Mouse (Mus musculus): ENCODE results near the gene Uhrf1bp1. TPM values are rescaled to one million over a fixed set of nuclear protein-coding genes. Genes with fewer than 3 reads are reported as not detected.
A peak's percentile ranks its signal among the peaks of the same experiment; 100 is the strongest.

Gene Uhrf1bp1
- polyA plus RNA-seq, 1 experiment, result 11.2 TPM

DNA sequence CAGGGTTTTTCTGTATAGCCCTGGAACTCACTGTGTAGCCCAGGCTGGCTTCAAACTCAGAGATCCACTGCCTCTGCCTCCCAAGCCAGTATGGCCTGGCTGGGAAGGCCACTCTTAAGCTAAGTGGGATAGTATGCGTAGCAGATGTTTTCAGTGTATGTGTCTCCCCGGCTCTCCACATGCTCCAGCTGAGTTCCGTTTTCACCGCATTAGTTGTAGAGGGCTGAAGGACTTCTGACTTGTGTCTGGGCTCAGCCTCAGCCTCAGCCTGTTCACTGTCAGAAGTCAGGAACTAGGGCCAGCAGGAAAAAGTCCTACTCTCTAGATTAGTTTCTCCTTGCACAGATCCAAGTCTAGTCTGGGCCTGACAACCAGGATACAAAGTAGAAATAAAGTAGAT is 60.1 kb downstream of the Uhrf1bp1 start:
- Histone ChIP-seq H3K27ac (replicated peaks; ENCODE audit: low read depth, low read length) (no peak overlapping the region), H3K4me3 (ENCODE audit: insufficient read depth, low read depth, low read length) (no peak overlapping the region), H3K4me1 (ENCODE audit: control insufficient read depth, insufficient read depth, insufficient read length, low read length) (no peaks in the 10 kb centered on the region)

DNA sequence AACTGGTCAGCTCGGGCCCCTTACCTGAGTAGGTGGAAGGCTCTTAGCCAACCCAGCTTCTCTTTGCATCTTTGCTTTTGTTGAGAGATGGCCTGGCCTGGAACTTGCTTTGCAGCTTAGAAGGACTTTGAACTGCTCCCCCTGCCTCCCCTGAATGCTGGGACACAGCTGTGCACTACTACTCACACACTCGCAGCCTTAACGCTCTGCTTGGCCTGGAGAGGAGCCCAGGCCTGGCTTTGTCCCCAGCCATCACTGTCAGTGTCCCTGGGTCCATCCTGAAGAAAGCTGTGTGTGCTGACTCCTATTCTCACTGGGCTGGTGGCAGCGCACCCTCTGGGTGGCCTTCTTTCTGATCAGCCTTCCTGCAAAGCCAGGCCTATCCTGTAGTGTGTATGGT is 64.4 kb downstream of the Uhrf1bp1 start:
- no peak overlapping the region for H3K27ac ChIP-seq (replicated peaks; ENCODE audit: low read depth, low read length)
- no peak overlapping the region for H3K4me3 ChIP-seq (ENCODE audit: insufficient read depth, low read depth, low read length)

DNA sequence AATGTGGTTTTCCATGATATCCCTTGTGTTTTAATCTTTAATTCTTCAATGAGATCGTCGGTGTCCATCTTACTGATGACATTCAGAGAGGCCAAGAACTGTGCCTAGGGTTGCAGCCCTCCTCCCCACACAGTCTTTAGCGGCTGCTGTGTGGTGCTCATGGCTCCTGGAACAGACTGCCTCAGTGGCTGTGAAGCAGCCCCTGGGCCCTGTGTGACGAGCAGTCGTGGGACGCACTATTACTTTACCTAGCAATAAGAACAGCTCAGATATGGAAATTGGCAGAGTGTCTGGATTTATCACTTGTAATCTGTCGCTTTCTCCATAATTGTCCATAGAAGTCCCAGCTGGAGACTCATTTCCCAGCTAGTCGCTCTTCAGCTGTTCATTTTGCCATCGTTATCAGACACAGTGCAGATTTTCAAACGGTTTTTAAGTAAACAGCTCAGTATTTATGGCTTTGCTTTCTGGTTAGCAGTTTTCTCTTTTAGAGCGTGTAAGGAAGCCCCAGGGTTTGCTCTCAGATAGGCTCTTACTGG is 66.0 kb downstream of the Uhrf1bp1 start:
- Histone ChIP-seq H3K4me3 (ENCODE audit: insufficient read depth, low read depth, low read length) (no peak overlapping the region), H3K27ac (replicated peaks; ENCODE audit: low read depth, low read length) (no peak overlapping the region), H3K4me1 (ENCODE audit: control insufficient read depth, insufficient read depth, insufficient read length, low read length) (peaks cover 9% of the 10 kb centered on the region)

More for the DNA sequence above, 64.4 kb downstream of the Uhrf1bp1 start:
- H3K4me1 ChIP-seq (ENCODE audit: control insufficient read depth, insufficient read depth, insufficient read length, low read length), result peaks cover under 1% of the 10 kb centered on the region

DNA sequence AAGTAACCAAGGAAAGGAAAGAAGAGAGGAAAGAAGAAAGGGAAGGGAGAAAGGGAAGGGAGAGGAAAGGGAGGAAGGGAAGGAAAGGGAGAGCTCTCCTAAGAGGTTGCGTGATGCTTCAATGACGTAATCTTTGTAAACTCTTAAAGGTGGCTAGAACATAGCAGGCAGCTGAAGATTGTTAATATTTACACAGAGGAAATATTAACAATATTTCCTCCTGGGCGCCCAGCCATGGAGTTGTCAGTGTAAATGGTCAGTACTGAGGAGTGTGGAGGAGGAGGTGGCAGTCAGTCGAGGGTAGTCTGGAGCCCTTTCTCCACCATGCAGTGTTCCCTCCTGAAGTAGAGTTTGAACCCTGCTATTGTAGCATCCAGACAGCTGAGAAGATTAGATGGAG is 68.8 kb downstream of the Uhrf1bp1 start:
- H3K27ac ChIP-seq (replicated peaks; ENCODE audit: low read depth, low read length), result no peak overlapping the region
- H3K4me3 ChIP-seq (ENCODE audit: insufficient read depth, low read depth, low read length), result no peak overlapping the region
- H3K4me1 ChIP-seq (ENCODE audit: control insufficient read depth, insufficient read depth, insufficient read length, low read length), result peaks cover 11% of the 10 kb centered on the region

DNA sequence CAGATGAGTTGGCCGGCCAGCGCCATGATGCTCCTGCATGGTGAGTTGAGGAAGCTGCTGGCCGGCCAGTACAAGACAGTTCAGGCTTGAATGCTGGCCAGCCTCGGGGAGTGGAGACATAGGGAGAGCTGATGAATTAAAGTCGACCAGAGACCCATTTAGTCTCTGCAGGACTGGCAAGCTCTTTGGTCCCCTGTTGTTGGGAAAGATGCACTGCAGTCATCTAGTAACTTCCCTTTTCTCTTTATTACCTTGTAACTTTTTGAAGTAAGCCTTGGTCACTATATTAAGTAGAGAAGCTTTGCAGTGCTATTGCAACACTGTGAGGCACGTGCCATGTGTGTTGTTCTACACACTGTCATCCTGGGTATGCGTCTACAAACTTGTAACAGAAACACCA is 69.3 kb downstream of the Uhrf1bp1 start:
- Histone ChIP-seq H3K4me3 (ENCODE audit: insufficient read depth, low read depth, low read length) (no peak overlapping the region), H3K27ac (replicated peaks; ENCODE audit: low read depth, low read length) (no peak overlapping the region), H3K4me1 (ENCODE audit: control insufficient read depth, insufficient read depth, insufficient read length, low read length) (peaks cover 13% of the 10 kb centered on the region)

DNA sequence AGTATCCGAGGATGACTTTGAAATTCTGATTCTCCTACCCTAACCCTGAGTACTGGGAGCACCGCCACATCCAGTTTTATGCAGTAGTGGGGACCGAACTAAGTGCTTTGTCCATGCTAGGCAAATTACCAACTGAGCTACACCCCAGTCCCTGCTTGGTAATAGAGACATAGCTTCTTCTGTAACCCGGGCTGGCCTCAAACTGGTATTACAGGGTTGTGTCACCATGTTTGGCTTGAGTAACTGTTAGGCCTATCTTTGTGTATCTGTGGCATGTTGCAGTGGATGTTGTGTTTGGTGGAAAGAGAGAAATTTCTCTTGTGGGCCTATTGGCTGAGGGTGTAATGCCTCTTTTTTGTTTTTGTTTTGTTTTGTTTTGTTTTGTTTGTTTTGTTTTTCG is 74.0 kb downstream of the Uhrf1bp1 start:
- Histone ChIP-seq H3K4me3 (ENCODE audit: insufficient read depth, low read depth, low read length) (no peak overlapping the region), H3K4me1 (ENCODE audit: control insufficient read depth, insufficient read depth, insufficient read length, low read length) (peaks cover 33% of the 10 kb centered on the region), H3K27ac (replicated peaks; ENCODE audit: low read depth, low read length) (no peak overlapping the region)

DNA sequence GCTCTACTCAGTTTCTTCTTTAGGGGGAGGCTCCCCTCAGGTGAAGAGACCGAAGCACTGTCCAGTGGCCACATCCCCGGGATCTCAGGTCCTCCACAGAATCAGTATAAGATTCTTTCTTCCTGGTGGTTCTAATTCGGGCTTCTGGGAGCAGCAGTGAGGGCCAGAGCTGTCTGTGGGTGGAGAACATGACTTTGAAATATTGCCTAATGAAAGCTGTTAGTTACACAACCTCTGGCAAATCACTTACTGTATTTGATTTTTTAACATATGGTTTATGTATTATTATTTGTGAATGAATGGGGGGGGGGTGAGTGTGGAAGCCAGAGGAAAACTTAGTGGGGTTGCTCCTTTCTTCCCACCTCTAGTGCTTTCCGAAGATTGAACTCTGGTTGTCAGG is 75.6 kb downstream of the Uhrf1bp1 start:
- Histone ChIP-seq H3K4me3 (ENCODE audit: insufficient read depth, low read depth, low read length) (no peak overlapping the region), H3K4me1 (ENCODE audit: control insufficient read depth, insufficient read depth, insufficient read length, low read length) (peaks cover 30% of the 10 kb centered on the region), H3K27ac (replicated peaks; ENCODE audit: low read depth, low read length) (no peak overlapping the region)

DNA sequence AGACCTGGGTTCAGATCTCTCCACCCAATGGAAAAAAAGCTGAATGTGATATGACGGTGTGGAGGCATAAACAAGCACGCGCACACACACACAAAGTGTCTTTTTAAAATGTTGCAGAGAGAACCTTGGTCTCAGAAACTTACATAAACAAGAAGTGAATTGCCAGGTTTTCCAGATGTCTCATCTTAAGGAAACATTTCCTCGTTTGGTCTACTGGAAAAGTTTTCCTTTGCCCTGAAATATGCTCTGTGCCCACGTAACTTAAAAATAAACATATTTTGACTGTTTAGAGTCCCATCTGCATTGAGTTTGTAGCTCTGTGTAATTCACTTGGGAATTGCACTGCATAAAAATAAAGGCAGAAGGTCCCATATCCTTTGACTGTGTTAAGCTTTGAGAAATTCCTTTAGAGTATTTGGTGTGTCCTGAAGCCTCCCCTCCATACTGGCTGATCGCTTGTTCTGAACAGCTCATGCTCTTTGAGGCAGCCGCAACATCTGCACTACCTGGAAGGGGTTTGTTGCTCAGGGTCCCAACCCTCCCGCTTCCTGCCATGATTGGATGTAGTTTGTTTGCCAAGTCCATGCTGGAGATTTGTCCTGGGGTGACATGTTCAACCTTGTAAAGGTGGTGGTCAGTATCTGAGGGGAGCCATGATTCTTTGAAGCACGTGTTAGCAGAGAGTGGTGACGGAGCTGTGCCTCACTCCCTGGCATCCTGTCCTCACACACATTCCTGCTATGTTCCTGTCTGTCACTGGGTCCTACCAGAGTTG is 78.1 kb downstream of the Uhrf1bp1 start:
- no peak overlapping the region for H3K4me3 ChIP-seq (ENCODE audit: insufficient read depth, low read depth, low read length)
- H3K27ac ChIP-seq (replicated peaks; ENCODE audit: low read depth, low read length), result peak overlapping the region; percentile 52

DNA sequence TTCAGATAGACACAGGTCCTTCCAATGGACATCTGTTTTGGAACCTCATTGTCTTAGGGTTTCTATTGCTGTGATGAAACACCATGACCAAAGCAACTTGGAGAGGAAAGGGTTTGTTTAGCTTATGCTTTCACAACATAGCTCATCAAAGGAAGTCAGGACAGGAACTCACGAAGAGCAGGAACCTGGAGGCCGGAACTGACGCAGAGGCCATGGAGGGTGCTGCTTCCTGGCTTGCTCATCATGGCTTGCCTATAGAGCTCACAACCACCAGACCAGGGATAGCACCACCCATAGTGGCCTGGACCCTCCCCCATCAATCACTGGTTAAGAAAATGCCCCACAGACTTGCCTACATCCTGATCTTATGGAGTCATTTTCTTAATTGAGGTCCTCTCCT is 78.8 kb downstream of the Uhrf1bp1 start:
- Histone ChIP-seq H3K27ac (replicated peaks; ENCODE audit: low read depth, low read length) (peak overlapping the region; percentile 52), H3K4me1 (ENCODE audit: control insufficient read depth, insufficient read depth, insufficient read length, low read length) (peaks cover 50% of the 10 kb centered on the region), H3K4me3 (ENCODE audit: insufficient read depth, low read depth, low read length) (no peak overlapping the region)

More for the DNA sequence above, 78.1 kb downstream of the Uhrf1bp1 start:
- H3K4me1 ChIP-seq (ENCODE audit: control insufficient read depth, insufficient read depth, insufficient read length, low read length), result peaks cover 49% of the 10 kb centered on the region

DNA sequence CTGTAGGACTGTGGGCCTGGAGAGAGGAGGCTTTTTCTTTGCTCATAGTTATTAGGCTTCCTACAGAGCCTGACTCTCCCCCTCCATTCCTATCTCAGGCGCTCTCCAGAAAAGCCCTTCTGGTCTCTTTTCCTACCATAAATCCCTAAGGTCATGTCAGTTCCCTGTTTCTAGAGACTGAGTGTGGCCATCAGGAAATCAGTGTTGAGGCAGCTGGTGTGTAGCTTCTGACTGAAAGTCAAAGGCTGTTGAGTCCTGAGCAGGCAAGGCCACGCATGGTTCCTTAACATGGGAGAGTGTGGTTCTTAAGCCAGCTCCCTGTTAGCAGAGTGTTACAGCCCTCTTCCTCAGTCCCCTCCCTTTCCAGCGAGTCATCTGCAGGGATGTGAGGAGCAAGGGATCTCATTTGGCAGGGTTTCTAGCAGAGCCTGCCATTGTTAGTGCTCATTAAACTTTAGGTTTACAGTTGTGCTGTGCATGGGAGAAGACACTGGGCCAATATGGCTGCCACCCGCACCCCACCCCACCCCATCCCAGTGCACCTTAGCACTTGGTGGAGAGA is 80.9 kb downstream of the Uhrf1bp1 start:
- peaks cover 56% of the 10 kb centered on the region for H3K4me1 ChIP-seq (ENCODE audit: control insufficient read depth, insufficient read depth, insufficient read length, low read length)
- H3K4me3 ChIP-seq (ENCODE audit: insufficient read depth, low read depth, low read length), result no peak overlapping the region
- 0 out of 2 replicates have a peak overlapping the region, but pooled peaks have one; percentile 70 for H3K27ac ChIP-seq (replicated peaks; ENCODE audit: low read depth, low read length)

DNA sequence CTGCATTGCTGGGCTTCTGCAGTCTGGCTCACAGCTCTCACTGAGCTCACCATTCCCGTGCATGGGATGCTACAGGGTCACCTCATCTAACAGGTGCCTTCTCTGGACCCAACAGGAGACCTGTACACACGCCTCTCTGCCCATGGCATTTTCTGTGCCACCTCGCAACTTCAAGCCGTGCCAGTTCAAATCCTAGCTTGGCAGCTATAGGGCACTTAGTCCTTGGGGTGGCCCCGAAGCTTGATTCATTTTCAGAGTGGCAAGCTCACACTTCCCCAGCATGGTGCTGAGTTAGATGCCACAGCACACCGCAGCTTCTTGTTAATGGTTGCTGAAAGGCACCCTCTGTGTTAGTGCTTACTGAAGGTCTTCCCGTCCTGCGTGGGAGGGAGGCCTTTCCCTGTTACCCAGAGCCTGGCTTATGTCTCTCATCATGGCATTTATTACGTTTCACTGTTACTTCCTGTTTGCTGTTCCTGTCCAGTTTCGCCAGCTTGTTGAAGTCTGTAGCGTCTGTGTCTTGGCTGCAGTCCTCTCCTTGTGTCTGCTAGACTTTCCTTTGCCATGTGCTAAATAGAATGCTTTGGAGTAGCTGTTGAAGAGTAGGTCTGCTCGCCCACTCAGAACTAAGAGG is 82.0 kb downstream of the Uhrf1bp1 start:
- peak overlapping the region; percentile 70 for H3K27ac ChIP-seq (replicated peaks; ENCODE audit: low read depth, low read length)
- H3K4me3 ChIP-seq (ENCODE audit: insufficient read depth, low read depth, low read length), result no peak overlapping the region
- H3K4me1 ChIP-seq (ENCODE audit: control insufficient read depth, insufficient read depth, insufficient read length, low read length), result peaks cover 55% of the 10 kb centered on the region

DNA sequence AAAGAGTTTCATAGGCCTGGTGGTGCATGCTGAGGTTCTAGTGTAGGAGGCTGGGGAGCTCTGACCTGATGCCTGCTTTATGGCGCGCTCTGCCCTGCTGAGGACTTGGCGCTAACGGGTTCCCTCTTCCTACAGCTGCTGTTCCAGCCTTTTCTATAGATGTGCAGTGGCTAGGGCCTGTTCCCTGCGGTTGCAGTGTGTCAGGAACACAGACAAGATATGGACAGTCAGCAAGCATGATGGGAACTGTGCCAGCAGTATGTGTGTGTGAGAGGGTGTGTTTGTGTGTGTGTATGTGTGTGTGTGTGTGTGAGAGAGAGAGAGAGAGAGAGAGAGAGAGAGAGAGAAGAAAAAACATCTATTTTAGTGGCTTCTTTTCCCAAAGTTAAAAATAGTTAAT is 82.8 kb downstream of the Uhrf1bp1 start:
- H3K4me1 ChIP-seq (ENCODE audit: control insufficient read depth, insufficient read depth, insufficient read length, low read length), result peaks cover 49% of the 10 kb centered on the region

DNA sequence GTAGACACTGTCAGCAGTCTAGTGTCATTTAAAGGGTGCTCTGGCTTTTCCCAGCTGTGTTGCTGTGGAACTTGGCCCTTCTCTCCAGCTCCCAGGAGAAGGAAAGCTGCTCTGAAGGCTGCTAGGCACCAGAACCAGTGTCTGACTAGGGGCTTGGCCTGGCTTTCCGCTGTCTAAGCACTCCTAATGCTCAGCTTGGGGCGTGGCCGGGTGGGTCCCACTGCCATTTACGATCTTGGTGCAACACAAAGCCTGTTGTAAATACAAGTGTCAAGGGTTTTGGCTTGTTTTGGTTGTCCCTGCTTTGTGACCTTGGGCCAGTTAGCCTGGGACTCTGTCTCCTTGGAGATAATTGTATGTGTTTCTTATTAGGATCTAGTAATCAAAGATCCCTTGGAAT is 84.1 kb downstream of the Uhrf1bp1 start:
- no peak overlapping the region for H3K27ac ChIP-seq (replicated peaks; ENCODE audit: low read depth, low read length)
- peaks cover 41% of the 10 kb centered on the region for H3K4me1 ChIP-seq (ENCODE audit: control insufficient read depth, insufficient read depth, insufficient read length, low read length)

More for the DNA sequence above, 82.8 kb downstream of the Uhrf1bp1 start:
- Histone ChIP-seq H3K4me3 (ENCODE audit: insufficient read depth, low read depth, low read length) (no peak overlapping the region), H3K27ac (replicated peaks; ENCODE audit: low read depth, low read length) (0 out of 2 replicates have a peak overlapping the region, but pooled peaks have one; percentile 16)

DNA sequence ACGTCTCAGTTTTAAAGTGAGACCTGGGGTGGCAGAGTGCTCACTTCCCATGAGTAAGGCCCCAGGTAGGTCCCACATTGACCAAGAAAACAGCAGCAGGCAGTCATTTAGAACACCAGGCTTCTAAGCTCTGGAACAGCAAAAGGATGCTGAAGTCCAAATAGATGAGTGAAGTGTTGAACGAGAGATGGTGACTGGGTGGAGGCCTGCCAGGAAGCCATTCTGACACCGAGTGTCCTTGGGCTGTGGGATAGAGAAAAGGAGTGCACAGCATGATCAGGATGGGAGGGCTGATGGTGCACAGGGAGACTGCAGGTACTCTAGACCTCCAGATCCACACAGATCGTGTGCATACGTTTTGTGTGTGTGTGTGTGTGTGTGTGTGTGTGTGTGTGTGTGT is 84.9 kb downstream of the Uhrf1bp1 start:
- Histone ChIP-seq H3K4me3 (ENCODE audit: insufficient read depth, low read depth, low read length) (no peak overlapping the region), H3K27ac (replicated peaks; ENCODE audit: low read depth, low read length) (no peak overlapping the region), H3K4me1 (ENCODE audit: control insufficient read depth, insufficient read depth, insufficient read length, low read length) (peaks cover 46% of the 10 kb centered on the region)

More for the DNA sequence above, 84.1 kb downstream of the Uhrf1bp1 start:
- H3K4me3 ChIP-seq (ENCODE audit: insufficient read depth, low read depth, low read length), result no peak overlapping the region

DNA sequence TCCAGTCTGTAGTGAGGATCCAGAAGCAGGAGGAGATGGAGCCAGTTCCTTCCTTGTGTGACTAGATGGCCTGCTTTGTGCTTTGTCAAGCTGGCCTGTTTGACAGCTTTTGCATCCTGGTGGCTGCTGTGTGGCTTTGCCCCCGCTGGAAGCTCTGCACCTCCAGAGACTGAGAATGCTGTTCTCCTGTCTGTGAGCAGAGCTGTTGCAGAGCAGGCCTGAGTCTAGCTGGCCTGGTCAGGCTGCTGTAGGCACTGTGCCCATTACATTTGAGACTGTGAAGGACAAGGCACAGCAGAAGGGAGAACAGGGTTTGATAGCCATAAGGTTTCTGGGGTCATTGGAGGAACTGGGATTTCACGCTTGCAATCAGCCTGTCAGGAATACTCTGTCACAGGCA is 85.5 kb downstream of the Uhrf1bp1 start:
- peaks cover 46% of the 10 kb centered on the region for H3K4me1 ChIP-seq (ENCODE audit: control insufficient read depth, insufficient read depth, insufficient read length, low read length)

More for the DNA sequence above, 85.5 kb downstream of the Uhrf1bp1 start:
- no peak overlapping the region for H3K4me3 ChIP-seq (ENCODE audit: insufficient read depth, low read depth, low read length)
- no peak overlapping the region for H3K27ac ChIP-seq (replicated peaks; ENCODE audit: low read depth, low read length)

Data from brown adipose tissue, adult 24 weeks (tissue).